Mouse (Mus musculus) erythroblast, embryonic 14.5 days (primary cell): ENCODE measurements around the gene Zfp385c.

Experiments used
- GATA1 ChIP-seq: IDR thresholded peaks from 2 replicates; pipeline ENCODE4 v1.6.1; 2012; ENCODE audit warnings: low read length, inconsistent platforms, mixed read lengths
- TAL1 ChIP-seq: IDR thresholded peaks from 3 replicates; pipeline ENCODE4 v1.6.1; 2012; ENCODE audit warnings: low read length, inconsistent platforms, mixed read lengths

- TF ChIP-seq GATA1 (no peak), TAL1 (no peak)
Observed at GRCm38 (mm10) chr11:100735954-100736745, 43.9 kb upstream of the Zfp385c start.
